Mouse (Mus musculus) C2C12 (cell line): ENCODE results near the gene Lin52.
"Not testable (repeated sequence)": the region's sequence is repeated elsewhere in the genome, so short reads cannot be mapped to it uniquely, and the experiment has no call there.

Experiments
- CEBPB ChIP-seq: IDR thresholded peaks from one replicate; pipeline ENCODE4 v1.6.1; 2011; ENCODE audit warnings: low read depth, mild to moderate bottlenecking, control low read depth, moderate library complexity
- CTCF ChIP-seq: IDR thresholded peaks from one replicate; pipeline ENCODE4 v1.5.1; 2011; ENCODE audit not compliant: control insufficient read depth, insufficient read depth, insufficient read length
- MAX ChIP-seq: IDR thresholded peaks from one replicate; pipeline ENCODE4 v1.6.1; 2011; ENCODE audit warnings: mild to moderate bottlenecking, control low read depth
- MYOG ChIP-seq: IDR thresholded peaks from one replicate; pipeline ENCODE4 v1.6.1; 2011; ENCODE audit not compliant: control insufficient read depth, insufficient read length; ENCODE audit errors: extremely low read depth

DNA sequence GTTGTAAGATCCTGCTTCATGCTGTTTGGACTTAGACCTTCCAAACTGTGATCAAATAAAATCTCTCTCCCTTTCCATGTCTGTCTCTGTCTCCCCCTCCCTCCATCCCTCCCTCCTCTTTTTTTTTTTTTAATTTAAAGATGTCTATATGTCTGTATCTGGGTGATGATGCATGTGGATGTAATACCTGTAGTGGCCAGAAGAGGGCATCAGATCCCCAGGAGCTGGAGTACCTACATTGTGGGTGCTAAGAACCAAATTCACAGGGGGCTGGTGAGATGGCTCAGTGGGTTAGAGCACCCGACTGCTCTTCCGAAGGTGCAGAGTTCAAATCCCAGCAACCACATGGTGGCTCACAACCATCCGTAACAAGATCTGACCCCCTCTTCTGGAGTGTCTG is 88.3 kb downstream of the Lin52 start:
- not testable (repeated sequence) for TF ChIP-seq CTCF, CEBPB, MAX, MYOG
